Mouse (Mus musculus): ENCODE results near the gene Plxna2.

Gene Plxna2

DNA sequence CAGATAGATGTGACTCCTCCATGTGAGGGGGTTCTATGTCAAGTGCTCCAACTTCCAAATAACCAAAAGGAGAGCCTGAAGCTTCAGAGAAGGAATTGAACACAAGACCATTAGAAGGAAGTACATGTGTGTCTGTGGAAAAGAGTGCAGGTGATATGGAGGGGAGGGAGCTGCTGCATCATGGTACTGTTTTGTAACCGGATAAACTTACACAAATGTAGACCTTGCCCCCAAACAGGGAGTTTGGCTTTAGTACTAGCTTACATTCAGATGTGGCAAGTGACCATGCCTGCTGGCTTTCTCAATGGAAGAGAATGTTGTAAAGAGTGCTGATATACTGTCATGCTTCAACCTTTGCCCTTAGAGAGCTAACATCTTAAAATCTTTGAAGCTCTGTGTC, 150.8 kb downstream of the Plxna2 start:
- no peak for DNase-seq (ENCODE audit: low spot score)

DNA sequence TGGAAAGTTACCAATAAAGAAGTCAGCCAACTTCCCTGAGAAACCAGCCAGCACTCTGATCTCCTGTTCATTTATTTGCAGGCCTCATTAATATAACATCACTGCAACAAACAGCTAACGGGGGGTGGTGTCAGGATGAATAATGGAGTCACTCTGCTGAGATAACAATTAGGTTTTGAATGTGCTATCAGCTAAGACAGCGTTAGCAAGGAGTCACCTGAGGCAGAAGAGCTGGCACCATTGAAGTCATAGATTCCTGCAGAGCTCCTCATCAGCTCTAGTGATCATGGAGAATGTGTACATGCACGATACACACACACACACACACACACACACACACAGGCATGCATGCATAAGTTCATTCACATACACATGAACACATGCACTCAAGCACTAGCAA, 154.0 kb downstream of the Plxna2 start:
- DNase-seq (ENCODE audit: low spot score), result no peak

DNA sequence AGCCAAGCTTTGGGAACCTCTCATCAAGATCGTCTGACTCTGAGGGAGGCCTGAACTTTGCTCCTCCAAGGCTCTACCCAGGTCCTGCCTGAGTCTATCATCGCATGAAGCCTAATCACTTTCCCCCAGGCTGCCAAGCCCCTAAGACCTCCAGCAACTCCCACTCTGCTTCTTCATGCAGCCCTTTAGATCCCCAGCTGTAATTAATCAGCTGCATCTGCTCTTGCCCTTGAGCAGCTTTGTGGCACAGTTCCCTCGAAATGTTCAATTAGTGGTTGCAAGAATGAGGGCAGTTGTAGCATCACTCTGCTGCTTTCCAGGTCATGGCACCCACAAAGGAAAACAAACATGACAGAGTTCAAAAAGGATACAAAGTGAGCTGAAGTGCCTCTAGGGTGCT, 155.9 kb downstream of the Plxna2 start:
- DNase-seq (ENCODE audit: low spot score), result no peak

DNA sequence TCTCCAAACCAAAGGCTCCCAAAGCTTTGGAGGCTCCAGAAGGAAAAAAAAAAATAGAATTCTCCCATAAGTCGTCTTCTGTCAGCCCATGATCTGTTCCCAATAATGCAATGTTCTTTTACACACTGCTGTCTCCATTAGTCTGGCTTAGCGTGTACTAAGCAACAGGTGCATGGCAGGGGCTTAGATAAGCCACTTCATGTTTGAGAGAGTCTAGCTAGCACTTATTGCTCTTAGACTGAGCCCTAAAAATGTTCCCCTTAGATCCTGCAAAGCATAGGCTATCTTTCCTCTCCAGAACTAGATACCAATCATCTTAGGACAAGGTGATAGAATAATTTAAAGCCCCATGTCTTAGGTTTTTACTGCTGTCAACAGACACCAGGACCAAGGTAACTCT, 156.3 kb downstream of the Plxna2 start:
- DNase-seq (ENCODE audit: low spot score), result no peak

DNA sequence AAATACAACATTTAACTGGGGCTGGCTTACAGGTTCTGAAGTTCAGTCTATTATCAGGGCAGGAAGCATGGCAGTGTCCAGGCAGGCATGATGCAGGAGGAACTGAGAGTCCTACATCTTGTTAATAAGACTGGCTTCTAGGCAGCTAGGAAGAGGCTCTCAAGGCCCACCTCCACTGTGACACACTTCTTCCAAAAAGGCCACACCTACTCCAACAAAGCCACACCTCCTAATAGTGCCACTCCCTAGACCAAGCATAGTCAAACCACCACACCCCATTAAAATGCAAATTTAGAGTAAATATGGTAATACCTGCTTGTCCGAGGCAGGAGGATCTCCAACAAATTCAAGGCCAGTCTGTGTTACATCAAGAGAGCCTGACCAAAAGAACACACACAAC, 156.7 kb downstream of the Plxna2 start:
- no peak for DNase-seq (ENCODE audit: low spot score)

DNA sequence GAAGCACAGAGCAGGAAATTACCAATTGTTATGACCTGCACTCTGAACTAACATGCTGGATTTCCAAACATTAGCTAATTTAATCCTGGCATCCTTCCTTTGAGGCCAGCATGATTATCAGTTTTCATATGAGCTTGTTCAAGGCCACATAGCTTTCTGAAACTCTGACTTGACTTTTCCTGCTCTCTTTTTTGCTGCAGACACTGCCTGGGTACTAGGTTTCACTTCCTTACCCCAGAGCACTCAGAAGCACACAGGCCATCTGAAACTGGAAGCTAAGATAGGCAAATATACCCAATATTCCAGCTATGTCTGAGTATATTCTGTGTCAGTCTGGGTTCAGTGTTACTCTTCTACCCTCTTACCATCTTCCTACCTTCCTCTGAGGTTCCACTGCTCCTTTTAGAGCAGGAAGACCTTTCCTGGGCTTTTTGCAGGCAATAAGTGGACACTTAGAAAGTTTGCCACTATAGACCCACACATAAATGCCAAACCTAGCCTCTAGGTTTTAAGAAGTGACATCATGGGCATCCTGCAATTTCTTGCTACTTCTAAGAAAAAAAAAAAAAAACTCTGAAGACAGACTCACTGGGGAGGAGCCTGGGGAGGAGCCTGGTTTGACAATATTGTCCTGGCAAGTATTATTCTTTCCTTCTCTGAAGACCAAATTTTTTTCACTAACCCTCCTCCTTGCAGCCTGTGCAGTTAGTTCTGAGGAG, 157.8 kb downstream of the Plxna2 start:
- DNase-seq (ENCODE audit: low spot score), result no peak

DNA sequence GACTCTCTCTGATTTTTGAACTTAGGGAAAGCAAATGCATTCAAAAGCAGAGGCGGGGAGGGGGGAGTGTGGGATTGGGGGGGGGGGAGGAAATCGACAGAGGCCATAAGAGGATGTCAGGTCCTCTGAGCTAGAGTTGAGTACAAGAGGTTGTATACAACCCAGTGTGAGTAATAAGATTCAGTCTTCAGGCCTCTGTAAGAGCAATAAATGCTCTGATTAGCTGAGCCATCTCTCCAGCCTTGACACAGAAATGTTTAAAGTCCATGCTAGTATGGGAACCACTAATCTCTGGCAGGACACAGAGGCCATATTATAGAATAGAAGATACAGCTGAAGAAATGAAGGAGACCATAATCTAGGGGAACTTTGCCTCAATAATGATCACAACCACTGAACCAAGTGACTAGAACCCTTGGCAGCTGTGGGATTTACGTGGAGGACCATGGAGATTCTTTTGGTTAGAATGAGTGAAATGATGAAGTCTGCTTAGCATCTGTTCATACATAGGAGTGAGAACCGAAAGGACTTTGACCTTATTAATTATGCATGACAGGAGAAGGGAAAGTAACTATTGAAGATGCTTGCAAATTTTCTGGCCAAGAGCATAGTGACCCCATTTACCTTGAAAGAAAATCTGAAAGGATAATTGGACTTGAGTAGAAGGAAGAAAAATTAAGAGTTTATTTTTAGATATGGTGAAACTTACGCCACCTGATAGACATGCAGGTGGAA, 158.7 kb downstream of the Plxna2 start:
- no peak for DNase-seq (ENCODE audit: low spot score)

DNA sequence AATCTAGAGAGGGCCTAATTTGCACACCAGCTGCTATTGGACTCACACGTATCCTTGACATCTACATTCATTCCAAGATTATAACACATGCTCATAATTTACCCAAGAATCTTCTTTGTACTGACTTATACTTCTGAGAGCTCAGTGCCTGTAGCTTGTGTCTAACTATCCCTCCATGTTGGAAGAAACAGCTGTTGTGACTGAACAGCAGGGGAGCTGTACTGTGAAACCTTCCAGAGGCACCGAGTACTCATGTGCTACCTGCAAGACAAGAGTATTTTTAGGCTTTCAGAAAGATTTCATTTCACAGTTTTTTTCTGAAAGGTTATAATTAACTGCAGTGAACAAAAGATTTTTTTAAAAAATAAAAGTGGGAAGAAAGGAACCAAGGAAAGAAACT, 159.6 kb downstream of the Plxna2 start:
- no peak for DNase-seq (ENCODE audit: low spot score)

DNA sequence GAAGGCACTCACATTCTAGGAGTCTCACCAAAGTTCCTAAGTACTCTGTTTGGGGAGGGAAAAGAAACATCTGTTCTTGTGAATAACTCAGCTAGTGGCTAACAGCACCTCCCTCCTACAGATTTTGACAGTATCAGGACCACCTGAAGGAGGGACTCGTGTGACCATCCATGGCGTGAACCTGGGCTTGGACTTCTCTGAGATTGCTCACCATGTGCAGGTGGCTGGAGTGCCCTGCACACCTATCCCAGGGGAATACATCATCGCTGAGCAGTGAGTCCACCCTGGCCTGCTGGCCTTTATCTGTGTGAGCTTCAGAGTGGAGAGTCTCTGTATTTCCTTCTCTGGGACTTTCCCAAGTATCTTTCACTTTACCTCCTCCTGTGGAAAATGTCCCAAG, 162.4 kb downstream of the Plxna2 start:
- DNase-seq (ENCODE audit: low spot score), result no peak

DNA sequence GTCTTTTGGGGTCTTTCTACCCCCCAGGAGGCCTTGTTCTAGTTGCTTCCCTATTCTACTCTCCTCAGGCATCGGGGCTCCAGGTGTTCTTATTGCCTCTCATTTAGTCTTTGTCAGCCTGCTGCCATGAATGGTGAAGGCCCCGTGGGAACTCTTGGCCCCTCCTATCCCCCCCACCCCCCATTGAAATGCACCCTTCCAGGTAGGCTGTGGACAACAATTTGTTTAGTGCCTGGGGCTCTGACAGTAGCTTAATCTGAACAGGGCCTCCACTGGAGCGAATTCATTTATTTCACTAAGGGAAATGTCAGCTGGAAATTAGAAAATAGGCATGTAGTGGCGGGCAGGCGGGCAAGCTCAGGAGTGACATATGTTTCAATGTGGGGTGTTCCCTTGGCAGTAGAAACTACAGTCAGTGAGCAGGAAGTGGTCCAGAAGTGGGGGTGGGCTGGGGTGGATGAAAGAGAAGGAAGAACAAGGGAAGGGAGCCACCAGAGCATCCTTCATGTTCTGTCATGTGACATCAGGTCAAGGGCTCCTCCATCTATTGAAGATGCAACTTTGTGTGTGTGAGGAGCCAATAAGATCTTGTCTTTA, 162.9 kb downstream of the Plxna2 start:
- no peak for DNase-seq (ENCODE audit: low spot score)

DNA sequence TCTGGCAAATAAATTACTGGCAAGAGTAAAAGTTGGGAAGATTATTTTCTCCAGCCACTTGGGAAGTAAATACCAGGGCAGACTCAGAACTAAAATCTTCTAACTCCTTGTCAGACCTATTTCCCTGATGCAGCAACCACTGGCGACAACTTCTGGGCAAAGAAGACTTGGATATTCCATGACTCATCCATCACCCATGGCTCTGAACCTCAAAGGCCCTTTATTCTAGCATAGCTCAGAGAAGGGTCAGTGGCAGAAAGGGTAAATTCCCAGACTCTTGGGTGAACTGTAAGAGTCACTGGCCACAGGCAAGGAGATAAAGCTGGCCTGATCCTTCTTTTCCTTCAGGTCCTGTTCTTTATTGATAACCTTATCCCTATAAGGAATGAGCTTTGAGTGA, 163.5 kb downstream of the Plxna2 start:
- no peak for DNase-seq (ENCODE audit: low spot score)

DNA sequence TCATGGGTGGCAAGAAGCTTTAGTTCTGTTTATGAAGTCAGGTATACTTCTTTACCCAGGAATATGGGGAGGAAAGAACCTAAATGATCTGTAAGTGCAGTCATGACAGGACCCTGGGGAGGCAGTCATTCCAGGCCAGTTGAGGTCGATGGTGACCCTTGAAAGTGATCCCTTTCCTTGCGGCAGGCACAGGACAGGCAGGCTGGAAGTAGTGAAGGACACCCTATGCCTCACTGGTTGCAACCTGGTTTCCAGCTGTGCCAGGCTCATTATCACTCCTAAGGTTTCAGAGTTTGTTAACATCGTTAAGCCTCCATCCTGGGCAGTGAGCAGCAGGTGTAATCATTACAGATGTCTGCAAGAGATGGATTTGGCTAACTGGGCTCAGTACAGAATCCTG, 164.3 kb downstream of the Plxna2 start:
- no peak for DNase-seq (ENCODE audit: low spot score)

DNA sequence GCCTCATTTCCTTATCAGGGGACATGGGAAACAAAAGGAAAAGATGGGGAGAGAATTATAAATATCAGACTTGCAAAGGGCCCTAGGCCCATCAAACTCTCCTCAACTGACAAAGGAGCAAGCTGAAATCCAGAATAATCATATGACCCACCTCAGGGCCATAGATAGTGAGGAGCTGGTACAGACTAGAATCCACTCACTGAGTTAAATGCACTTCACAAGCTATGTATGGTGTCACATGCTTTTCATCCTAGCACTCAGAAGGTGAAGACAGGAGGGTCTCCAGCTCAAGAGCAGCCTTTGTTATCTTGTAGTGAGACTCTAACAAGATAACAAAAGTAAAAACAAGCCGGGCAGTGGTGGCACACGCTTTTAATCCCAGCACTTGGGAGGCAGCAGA, 169.6 kb downstream of the Plxna2 start:
- no peak for DNase-seq (ENCODE audit: low spot score)

DNA sequence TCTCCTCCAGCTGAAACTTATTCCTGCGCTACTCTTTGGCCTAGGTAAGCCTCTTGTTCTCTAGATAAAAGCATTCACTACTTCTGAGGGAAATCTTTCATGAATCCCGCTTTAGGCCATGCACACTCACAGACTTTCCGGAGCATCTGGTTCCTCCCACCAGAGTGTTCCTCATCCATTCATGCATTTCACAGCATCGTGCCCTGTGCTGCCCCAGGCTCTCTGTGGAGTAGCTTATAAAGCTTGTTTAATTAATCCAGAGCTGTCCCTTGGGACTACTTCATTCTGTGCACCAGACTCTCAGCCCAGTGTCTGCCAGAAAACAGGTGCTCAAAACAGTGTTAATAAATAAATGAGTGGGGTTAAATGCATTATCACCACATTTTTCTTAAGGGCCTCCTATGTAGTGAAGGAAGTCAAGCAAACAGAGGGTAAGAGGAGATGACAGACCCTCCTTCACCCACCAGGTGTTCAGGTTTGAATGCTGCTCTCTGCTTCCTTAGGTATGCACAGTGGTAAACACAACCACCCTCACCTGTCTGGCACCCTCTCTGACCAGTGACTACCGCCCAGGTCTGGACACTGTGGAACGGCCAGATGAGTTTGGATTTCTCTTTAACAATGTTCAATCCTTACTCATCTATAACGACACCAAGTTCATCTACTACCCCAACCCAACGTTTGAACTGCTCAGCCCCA, 175.4 kb downstream of the Plxna2 start:
- no peak for DNase-seq (ENCODE audit: low spot score)

DNA sequence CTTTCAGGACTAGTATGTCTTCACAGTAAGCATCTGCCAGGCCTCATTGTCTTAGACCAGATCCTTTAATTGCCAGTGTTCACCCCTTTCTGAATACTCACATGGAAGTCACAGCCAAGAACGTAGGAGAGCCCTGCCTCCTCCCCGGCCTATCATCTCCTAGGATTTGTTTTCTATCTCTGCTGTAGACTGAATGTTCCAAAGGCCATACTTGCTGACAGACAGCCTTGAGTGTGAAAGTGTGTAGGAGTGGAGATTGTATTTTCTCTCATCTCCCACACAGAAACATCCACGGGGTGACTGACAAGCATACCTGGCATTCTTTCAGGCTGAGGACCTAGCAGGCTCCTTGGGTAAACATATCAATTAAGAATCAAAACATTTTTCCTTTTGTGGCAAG, 177.3 kb downstream of the Plxna2 start:
- no peak for DNase-seq (ENCODE audit: low spot score)

DNA sequence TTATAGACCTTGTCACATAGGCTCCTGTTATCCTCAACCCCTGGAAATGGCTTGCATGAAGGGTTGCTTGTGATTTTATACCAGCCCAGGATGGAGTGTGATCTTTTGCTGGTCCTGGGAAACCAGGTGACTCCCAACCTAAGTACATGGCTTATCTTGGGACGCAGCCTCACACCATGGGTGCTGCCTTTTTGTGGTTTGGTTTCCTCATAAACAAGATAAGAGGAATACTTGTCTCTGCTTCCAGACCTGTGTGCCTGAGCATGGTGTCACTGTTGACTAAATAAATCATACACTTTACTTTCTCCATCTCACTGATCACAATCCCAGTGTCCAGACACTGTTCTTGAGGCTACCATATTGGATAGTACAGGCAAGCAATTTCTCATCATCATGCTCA, 179.8 kb downstream of the Plxna2 start:
- no peak for DNase-seq (ENCODE audit: low spot score)

DNA sequence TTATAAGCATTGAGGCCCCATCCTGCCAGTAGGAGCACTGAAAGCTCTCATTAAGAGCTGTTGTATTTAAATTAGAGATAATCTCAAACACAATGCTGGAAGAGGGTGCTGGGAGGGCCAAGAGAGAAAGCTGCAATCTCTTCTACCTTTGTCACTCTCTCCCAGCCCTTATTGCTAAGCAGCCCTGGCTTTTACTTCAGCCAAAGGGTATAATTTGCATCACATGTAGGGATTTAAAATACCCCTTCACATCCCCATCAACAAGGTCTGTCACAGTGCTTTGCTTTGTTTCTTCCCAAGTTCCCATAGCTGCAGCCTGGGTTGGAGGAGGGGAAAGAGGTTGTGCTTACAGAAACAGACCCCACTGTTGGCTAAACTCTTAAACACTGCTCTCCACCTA, 180.5 kb downstream of the Plxna2 start:
- no peak for DNase-seq (ENCODE audit: low spot score)

DNA sequence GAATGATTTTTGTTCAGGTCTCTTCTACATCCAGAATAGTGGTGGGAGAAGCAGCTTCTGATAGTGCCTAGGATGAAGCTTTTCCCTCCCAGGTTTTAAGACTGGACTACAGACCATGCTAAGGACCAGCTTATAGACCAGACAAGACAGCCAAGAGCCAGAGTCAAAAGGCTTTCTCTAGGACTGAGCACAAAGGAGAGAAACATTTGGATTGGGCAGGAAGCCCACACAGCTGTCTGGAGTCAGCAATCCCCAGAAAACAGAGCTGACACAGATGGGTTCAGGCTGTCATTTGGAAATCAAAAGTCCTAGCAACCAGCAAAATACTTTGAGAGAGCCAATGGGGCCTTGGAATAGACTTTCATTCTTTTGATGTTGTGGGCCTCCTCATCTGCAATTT, 190.2 kb downstream of the Plxna2 start:
- DNase-seq (ENCODE audit: low spot score), result peak; percentile 64

DNA sequence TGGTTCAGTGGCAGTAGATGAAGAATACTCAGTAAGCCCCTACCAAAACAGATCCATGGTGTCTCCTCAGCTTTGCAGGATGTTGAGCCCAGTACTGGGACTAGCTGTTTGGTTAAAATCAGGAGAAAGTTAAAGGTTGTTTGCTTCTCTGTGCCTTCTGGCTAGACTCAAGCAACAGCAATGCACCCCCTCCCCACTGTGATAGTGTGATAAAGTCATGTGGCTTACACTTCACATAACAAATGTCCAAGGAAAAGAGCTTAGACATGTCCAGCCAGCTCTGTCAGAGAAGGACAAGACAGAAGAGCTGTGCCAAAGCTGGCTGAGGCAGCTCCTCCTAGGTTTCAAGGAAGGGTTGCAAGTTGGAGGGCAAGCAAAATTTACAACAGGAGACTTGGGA, 190.7 kb downstream of the Plxna2 start:
- DNase-seq (ENCODE audit: low spot score), result no peak

DNA sequence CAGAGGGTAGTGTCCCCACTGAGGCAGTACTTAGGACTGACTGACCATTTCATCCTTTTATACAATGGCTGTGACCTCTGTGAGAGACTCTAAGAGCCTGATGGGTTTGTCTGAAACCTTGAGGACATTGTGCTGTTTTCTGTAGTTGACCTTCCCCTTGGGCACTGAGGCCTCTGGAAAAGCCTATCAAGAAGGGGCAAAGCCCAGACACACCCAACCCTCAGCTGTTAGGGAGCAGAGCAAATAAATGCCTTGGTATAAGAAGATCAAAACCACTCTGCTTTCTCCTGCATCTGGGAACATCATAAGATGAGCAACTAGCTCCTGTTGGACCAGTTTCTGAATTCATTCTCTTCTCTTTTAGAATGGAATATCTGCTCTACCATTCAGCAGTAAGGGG, 191.6 kb downstream of the Plxna2 start:
- no peak for DNase-seq (ENCODE audit: low spot score)

DNA sequence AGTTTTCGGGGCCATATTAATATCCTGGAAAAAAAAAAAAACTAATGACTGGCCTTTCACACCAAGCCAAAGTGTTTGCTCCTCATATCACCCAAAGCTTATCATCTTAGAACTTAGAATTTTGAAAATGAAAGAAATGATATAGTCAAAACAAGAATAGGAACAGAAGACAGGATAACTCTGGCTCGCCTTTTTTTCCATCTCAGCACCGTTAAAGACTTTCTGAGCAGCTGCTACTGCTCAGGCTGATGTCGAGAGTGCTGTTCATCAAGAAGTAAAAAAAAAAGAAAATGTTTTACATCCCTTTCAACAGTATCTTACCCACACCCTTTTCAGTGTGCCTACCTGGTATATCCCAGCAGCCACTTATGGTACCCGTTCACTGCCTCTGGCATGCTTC, 196.2 kb downstream of the Plxna2 start:
- DNase-seq (ENCODE audit: low spot score), result no peak

DNA sequence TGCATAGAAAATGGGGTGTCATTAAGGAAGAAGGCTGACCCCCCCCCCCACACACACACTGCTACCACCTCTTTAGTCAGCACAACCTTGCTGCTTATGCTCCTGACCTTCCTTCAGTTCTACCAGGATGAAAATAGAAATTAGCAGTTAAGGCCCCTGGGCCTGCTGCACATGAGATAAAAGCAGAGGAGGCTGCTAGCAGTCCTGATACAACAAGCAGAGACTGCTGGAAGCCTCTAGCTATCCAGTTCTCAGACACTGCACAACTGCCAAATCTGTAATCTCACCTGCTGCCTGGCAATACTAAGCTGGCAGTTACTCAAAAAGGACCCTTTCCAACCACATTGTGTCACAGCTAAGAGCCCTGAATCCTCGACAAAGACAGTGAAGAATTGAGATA, 197.5 kb downstream of the Plxna2 start:
- no peak for DNase-seq (ENCODE audit: low spot score)

DNA sequence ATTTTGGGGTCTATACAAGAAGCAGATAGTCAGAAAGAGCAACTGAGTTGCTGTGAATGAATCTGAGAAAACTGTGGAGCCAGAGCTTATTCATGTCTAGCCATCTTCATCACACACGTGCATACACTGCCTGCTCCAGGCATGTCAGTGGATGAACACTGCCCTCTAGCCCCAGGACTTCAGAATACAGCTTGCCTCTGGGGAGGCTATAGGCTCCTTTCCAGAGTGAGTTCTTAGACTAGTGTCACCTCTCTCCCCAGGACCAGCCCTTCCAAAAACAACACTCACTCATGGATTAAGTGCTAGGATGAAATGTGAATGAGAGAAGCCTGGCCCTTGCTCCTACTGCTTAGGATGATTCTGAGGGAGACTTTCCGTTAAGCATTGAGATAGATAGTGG, 198.9 kb downstream of the Plxna2 start:
- DNase-seq (ENCODE audit: low spot score), result peak; percentile 62

Measured in lung, postnatal 25 days (tissue).